Mouse (Mus musculus) thymus, postnatal 25 days (tissue): ENCODE data around the gene Tenm4.

Experiments used
- DNase-seq: peaks from one replicate; pipeline ENCODE4 v3.0.0; 2022

Tenm4 gene

DNA sequence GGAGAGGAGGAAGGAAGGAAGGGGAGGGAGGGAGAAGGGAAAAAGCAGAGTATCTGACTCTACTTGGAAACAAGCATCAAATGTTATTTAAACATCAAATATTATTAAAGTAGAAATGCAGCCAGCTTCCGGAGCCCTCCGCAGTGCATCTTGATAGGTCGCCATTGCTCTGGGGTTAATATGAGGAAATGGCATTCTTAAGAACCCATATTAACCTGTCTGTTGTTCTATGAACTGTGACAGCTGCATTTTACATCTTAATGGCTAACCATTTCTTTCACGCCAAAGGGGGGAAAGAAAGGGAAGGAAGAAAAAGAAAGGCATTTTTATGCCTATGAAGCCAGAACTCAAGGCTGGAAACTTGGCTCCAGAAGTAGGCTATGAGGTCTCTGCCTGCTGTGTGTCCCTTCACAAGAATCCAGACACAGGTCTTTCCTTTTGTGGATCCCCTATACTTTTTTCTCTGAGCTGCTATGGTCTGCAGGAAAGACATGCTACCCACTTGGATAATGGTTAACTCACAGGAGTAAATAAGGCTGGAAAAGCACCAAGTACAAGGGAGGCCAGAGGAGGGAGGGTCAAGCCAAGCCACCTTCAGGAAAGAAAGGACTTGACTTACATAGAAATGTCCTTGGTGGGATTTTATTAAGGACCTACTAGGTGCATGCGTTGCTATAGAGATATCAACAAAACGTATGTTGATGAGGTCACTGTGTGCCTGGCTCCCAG lies 318.5 kb downstream of the Tenm4 start:
- DNase-seq: no peak

DNA sequence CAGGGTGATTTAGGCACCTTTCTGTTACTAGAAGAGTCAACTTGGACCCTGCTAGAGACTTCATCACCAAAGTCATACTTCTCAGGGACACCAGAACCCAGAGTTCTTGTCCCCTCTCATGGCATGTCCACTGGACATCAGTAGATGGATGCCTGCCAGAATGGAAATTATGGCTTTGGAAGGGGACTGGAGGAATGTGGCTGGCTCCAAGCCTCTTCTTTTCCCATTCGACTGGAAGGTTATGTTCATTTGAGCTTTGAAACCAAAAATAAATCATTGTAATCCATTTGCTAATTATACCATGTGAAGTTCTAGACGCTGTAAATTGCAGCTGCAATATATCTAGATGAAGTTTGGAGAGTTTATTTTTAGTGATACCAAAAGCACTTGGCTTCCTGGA lies 320.9 kb downstream of the Tenm4 start:
- no peak for DNase-seq

DNA sequence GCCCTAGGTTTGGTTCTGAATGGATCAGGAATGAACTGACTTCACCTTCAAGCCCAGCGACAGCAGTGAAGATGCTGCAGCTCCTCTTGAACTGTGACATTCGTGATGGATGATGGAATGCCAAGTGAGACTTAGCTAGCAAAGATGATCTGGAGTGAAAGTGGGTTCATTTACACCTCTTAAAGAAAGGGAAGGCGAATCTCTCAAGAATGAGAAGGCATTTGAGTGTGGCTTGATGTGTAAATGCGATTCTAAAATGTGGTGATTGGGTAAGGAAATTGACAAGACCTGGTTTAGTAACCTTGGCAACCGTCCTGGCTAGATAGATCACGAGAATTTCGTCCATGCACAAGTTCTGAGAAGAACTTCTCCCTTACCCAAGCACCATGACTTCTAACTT lies 321.6 kb downstream of the Tenm4 start:
- no peak for DNase-seq

DNA sequence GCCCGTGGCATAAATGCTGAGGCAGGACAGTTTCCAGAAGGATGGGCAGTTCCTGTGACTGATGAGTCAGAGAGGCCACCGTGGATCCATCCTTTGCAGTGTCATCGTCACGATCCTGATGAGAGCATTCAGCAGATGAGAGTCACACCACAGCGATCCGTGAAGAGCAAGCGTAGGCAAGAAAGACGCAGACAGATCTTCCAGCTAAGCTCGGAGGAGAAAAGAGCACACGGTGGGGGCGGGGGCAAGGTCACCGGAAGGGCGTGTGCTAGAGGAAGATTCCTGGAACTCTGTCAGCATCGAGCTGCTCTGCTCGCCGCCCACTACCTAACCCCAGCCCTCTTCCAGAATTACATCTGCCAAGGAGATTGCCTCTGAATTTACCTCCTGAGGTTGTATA lies 323.0 kb downstream of the Tenm4 start:
- no peak for DNase-seq

DNA sequence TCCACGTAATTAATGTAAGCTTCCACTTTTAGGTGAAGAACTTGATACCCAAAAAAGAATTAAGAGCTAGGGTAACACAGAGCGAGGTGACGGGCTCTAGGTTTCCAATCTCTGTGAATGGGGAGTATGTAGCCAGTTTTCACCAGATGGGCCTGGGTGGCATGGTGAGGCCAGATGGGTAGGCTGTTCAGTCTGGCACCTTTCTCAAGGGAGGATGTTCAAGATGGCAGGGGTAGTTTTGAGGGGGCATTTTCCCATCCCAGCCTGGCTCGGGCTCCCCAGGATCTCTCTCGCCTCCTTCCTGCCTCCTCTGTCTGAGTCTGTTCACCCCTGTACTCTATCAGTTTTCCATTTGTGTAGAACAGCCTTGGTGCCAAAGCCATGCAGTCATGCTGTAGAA lies 329.1 kb downstream of the Tenm4 start:
- DNase-seq: no peak

DNA sequence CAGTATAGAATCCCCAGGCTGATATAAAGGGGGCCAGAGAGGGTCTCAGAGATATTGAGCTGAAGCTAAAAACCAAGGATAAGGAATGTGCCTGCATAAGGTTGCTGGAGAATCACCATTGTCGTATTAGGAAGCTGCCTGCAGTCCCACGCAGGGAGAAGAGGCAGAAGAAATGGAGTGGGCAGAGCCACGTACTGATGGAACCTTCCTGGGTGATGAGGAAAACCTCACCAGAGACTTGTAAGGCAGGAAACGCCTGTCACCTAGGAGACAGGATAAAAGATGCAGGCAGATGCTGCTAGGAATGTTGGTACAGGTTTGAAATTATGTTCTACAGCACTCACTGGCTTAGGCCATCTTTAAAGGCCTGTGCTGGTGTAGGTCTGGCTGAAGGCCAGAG lies 329.8 kb downstream of the Tenm4 start:
- DNase-seq: no peak

DNA sequence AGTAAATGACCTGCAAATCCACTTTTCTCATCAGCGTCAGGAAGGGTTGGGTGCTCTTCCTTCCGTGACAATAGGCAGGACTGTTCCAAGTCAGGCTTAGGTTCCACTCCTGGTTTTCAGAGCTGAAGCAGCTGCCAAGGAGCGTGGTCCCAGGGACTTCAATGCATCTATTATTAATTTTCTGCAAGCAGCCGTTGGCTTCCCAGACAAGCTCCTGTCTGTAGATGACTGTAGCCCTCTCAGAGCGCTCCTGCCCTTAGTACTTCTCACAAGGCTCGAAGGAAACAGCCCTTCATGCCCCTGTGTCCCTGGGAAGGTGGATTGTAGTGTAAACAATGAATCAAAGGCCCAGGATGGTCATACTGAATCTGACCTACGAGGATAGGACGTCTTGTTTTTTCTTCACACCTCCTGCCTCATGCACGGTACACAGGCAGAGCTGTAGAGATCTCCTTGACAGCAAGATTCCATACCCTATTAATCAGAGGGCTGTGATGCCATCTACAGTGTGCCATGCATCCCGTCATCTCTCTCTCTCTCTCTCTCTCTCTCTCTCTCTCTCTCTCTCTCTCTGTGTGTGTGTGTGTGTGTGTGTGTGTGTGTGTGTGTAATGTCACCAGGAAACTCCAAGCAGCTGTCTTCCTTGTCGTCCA lies 331.4 kb downstream of the Tenm4 start:
- DNase-seq: no peak

DNA sequence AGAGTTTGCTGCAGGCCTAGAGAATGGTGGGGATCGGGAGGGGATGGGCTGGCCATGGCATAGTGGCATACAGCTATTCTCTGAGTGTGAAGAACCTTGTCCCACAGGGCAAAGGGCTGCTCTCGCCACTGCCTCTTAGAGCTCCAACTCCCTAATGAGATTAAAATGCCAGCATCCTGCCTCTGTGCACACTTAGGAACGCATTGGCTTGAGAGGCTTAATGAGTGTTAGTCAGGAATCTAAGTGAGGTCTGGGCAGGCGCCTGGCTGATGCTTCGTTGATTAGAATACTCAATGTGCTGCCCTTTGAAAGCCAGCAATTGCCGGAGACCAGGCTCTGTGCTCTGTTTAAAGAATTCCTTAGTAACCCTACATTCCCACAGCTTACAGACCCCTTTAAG lies 334.5 kb downstream of the Tenm4 start:
- DNase-seq: no peak

DNA sequence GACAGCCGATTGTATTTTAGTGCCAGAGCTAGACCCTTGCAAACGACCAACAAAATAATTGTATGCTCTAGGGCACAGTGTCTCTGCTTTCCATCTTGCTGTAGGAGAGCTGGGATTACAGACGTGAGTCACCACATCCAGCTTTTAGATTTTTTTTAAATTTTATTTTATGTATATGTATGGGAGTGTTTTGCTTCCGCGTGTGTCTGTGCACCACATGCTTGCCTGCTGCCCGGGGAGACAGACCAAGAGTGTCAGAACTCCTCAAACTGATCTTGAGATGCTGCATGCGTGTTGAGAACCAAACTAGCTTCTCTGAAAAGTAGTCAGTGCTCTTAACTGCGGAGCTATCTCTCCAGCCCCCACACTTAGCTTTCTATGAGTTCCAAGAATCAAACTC lies 336.0 kb downstream of the Tenm4 start:
- DNase-seq: no peak

DNA sequence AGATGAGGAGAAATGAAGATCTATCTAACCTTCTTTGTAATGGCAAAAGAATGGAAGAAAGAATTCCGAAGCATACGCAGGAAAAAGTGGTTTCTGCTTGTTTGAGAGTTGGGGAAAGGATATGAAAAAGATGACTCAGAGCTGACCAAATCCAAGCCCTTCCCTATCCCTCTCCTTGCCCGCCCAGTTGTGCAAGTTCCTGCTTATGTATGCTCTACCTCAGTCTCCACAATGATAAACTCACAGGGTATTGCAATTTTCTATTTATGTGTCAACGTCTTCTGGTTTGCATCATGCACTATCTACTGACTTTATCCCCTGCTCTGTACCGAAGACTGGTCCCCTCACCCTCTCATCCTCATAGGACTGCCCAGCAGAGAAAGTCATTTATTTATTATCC lies 339.4 kb downstream of the Tenm4 start:
- no peak for DNase-seq

DNA sequence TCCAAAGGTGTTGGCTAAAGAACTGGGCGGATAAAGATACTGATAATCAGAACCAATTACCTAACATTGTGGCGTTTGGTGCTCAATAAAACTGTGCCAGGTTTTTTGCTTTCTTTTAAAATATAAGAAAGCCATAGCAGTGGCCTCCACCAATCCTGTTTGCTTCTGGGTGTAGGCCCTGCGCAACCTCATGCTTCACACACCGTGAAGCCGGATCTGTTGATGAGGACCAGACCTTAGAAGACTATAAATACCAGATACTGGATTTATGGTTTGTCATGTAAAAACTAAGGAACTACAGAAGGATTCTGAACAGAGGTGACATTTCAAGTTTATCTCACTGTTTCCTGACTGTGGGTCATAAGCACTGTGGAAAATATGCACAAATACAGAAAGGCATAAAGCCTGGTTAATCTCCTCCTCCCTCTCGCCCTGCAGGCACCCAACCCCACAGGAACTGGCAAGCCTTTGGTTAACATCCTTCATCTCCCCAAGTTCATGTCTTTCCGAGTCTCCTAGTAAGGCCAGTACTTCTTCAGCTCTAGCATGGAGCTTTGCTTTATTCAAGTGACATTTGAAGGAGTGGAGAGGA lies 340.1 kb downstream of the Tenm4 start:
- no peak for DNase-seq

DNA sequence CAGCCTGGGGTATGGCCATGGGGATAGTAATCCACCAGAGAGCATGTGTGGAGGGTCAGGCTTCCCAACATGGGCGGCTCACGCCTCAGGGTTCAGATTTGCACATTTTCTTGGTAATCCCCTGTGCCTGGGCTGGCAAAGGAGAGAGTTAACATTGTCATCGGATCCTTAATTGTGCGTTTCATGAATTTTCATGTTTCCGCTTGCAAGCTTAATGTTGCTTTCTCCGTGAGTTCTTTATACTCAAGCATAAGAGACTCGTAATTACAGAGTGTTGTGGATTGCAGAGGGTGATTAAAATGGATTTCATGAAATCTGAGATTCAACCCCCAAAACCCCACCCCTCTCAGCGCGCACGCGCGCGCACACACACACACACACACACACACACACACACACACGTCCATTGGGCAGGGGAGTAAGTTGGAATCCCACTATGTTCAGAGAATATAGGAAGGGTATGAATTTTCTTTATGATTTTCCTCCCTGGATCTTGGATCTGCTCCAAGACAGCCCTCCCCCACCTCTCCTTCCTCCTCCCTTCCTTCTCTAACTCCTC lies 341.0 kb downstream of the Tenm4 start:
- DNase-seq: no peak

DNA sequence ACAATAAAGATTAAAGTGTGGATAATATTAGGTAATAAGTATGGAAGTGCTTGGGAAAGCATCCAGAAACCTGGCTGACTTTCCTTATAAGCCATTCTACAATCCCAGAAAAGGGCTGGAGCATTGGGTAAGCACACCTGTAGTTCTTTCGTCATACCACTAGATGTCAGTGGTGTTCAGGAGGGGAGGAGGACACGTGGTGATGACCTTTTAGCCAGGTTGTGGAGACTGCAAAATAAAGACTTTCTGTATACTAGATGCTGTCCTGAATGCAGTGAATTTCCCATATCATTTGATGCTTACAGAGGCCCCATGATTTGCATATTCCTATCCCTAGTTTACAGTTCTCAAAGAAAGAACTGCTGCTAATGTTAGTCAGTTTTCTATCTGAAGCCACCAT lies 348.2 kb downstream of the Tenm4 start:
- peak; percentile 6 for DNase-seq

DNA sequence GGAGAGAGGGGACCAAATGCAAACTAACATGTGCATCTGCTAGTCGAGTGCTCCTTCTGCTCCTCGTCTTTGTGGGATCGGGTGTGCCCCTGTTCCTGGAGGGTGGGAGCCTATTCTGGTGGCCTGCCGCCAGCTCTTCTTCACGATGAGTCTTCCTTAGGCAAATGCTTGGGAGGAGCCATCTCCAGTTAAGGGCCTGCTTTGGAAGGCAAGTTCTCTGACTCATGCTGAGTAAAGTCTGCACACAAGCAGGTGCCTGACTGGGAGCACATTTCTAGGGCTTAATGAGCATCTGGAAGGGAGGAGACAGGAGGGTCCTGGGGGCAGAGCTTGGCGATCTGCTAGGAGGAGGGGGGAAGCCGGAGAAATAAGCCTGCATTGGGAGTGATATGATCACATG lies 350.9 kb downstream of the Tenm4 start:
- DNase-seq: no peak

DNA sequence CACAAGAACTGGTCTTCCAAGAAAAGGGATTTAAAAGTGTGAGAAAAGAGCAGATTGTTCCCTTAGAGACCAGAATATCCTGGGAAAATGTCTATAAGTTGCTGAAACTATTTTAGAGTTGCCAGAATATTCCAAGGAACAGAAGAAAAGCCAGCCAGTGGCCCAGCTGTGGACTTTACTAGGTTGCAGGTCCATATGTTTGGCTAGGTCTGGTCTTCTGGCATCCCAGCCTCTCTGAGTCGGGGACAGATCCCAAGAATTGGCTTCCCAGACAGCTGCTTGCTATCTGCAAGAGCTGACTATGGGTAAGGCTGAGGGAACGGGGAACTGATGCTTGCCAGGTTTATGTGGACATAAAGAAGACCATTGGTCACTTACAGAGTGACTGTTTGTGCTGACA lies 352.6 kb downstream of the Tenm4 start:
- DNase-seq: no peak

DNA sequence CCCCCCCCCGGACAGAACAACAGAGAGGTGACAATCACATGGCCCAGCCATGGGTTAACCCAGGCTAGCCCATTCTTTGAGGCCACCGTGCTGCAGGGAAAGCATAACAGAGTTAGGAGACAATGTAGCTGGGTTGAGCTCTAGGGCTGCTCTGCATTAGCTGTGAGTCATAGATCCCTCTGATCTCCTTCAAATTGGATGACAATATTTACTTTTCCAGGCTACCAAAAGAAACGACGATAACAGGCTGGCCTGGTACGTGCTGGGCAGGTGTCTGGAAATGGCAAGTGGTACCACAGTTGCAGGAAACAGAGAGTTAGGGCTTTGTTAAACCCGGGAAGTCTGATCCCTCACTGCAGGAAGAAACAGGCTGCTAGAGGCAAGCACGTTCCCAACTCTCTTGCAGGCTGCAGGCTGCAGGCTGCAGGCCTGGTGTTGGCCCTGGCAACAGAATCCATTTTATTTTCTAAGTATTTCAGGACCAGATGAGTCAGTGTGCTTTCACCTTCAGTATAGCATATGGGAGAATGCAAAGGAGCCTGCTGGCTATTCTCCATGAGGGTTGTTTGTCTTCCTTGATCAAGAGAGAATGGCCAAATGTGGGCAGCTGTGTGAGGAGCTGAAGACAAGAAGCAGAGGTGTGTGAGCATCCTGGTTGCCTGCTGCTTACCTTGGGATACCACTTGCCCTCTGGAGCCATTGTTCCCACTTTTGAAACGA lies 353.6 kb downstream of the Tenm4 start:
- DNase-seq: no peak

DNA sequence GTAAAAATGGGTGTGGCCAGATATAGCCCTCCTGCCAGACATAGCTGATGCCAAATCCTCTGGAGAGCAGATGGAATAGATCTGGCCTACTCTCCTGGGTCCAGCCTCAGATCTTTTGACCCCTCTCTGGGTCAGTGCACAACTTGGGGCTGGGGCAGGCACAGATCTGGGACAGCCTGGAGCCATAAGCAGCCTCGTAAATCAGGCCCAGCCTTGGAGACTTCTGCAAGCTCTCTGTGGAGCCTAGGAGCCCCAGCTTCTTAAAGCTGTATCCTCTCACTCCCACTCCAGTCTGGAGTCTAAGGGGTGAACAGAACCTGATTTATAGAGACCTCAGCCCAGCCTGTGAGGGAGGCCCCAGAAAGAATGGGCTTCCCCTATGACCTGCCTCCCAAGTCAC lies 354.3 kb downstream of the Tenm4 start:
- DNase-seq: no peak

DNA sequence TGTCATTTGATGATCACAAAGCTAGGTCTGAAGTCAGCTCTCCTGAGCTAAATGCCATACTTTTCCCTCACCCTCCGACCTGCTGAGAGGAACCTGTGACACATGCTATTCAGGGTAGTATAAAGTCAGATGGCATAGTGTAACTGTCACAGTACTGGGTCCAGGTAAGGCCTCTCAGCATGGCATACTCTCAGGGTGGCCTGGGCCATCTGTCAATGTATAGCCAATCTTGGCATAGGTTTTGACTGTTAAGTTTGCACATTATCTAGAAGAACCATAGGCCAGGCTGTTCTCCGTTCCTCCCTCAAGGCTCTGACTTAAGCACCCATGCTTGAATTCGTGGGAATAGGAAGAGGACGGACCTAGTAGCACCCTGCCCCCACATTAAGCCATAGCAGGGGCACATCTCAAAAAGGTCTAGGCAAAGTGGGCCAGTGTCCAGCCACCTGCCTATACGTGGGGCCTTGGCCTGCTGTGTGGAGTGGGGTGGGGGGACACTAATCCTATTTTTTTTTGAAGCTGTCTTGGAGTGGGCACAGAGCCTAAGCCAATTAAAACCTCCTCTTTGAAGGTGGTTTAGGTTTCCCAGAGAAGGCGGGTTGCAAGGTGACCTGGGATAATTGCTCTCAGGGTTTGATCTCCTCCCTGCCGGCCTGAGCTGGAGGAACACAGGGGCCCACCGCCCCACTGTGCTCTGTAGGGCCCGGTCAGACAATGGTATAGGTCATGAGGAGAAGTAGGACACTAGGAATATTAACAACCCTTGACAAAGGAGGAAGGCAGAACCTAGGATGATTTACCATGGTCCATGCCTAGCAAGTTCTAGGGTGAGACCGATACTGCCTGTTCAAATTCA lies 359.8 kb downstream of the Tenm4 start:
- no peak for DNase-seq

DNA sequence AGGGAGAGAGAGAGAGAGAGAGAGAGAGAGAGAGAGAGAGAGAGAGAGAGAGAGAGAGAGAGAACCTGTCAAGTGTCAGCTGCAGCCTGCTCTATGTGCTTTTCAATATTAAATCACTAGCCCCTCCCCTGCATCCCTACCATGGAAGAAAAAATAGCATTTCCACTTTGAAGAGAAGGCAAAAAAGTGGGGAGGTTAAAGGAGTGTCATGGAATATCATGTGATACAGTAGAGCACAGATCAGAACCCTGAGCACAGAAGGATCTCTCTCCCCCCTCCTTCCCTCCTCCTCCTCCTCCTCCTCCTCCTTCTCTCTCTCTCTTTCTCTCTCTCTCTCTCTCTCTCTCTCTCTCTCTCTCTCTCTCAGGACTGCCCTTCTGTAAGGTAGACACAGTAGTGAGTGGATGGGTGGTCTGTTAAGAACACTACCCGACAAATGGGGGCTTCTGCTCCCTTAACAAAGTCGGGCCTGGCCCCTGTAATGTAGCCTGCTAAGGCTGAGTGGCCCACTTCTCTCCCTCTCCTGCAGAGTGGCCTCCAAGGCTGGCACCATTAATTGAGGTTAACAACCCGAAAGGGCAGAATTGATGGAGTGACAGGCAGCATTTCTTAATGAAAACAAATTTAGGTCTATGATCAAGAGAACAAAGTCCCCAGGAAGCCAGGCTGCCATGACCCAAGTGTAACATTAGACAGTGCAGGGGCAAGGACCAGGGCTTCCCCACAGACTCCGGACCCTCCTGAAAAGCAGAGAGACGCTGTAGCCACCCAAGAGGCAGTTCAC lies 361.1 kb downstream of the Tenm4 start:
- no peak for DNase-seq

DNA sequence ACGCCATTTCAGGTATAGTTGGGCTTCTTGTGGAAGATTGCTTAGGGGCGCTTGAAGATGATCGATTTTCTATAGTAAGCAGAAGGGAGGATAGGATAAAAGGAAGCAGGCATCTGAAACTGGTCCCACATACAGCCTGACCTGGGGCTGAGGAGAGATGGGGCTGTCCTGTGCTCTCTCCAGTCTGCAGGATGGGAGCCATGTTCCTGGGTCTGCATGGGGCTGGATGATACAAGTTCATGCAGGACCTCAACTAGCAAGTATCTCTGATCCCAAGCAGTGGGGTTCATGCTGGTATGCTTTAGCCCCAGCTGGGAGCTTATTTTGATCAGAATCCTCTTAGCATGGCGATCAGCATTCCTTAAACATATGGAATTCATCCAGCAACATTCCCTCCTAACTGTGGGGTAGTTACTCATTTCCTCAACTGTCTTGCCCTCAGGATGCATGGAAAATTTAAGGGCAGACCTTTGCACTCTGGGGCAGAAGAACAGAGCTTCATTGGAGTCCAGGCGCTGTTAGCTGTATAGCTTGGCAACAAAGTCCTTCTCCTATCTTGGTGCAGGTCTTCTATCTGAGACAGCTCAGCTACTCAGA lies 361.9 kb downstream of the Tenm4 start:
- DNase-seq: no peak

DNA sequence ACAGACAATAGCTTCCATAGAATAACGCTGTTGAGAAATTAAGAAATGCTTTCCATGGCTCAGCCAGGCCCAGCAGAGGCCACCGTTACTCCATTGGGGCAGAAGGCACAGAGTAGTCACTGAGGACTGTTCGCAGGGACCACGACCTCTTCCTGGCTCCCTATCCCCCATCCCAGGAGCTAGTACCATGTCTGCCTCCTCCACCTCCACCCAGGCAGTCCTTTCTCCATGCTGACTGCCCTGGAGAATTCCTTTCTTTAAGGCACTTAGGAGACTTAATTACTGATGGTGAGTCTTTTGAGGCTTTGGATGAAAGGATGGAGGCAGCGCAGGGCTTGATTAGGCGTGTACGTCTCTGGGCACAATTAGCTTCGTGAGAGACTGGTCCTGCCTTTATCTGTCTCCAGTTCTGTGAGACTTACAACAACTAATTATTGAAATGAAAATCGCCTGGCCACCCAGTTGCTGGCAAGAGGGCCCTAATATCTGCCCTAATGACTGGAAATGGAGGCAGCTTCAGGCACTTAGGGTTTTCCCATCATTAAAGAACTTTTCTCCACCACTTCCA lies 365.4 kb downstream of the Tenm4 start:
- DNase-seq: no peak
